Mouse (Mus musculus): ENCODE data around the gene Gucy2g.

DNA sequence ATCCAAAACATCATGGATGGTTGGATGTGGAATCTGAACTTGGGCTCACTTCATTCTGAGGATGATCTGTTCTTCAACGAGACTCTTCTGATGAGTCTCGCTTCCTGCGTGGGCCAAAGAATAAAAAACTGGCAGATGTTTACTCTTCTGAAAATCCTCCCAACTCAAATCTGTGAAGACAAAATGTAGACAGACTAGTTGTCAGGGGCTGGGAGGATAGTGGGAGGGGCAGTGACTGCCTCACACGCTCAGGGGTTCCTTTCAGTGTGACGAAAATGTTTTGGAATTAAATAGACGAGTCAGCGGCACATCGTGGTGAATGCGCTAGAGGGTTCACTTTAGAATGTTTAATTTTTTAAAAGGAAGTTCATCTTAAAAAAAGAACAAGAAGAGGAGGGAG lies 15.1 kb upstream of the Gucy2g start:
- no peak for TF ChIP-seq EP300 (IDR thresholded peaks at IDR 0.05; ENCODE audit: low read depth)
- no peak for TF ChIP-seq CTCF (IDR thresholded peaks at IDR 0.05; ENCODE audit: low read depth)
